Mouse (Mus musculus) midbrain, embryonic 13.5 days (tissue): ENCODE results near the gene BC028528. TPM values are rescaled to one million over a fixed set of nuclear protein-coding genes. Genes with fewer than 3 reads are reported as not detected.

Source experiments
- ATAC-seq: fragments of 200-750 bp; cut with Nextera tagmentation; 2 replicates; pipeline ENCODE4 v1.8.0; 2017; ENCODE audit warnings: mild to moderate bottlenecking, moderate TSS enrichment, moderate library complexity
- H3K27ac ChIP-seq: fragments of 300-500 bp; sonication (generic); 2 replicates; pipeline ENCODE4 v1.5.1; 2015; ENCODE audit warnings: inconsistent platforms, mild to moderate bottlenecking, moderate library complexity
- H3K27me3 ChIP-seq: fragments of 300-500 bp; sonication (generic); 2 replicates; pipeline ENCODE4 v1.6.1; 2015; ENCODE audit warnings: mild to moderate bottlenecking, inconsistent platforms
- H3K36me3 ChIP-seq: fragments of 300-500 bp; sonication (generic); 2 replicates; pipeline ENCODE4 v1.6.1; 2015; ENCODE audit warnings: mild to moderate bottlenecking, inconsistent platforms
- H3K4me1 ChIP-seq: fragments of 300-500 bp; sonication (generic); replicated peaks from 2 replicates; pipeline ENCODE4 v1.6.1; 2015; ENCODE audit warnings: inconsistent platforms
- H3K4me2 ChIP-seq: fragments of 300-500 bp; sonication (generic); replicated peaks from 2 replicates; pipeline ENCODE4 v1.6.1; 2015; ENCODE audit warnings: moderate library complexity, mild to moderate bottlenecking, inconsistent platforms
- H3K4me3 ChIP-seq: fragments of 300-500 bp; sonication (generic); replicated peaks from 2 replicates; pipeline ENCODE4 v1.5.1; 2015; ENCODE audit warnings: mild to moderate bottlenecking, inconsistent platforms
- H3K9ac ChIP-seq: fragments of 300-500 bp; sonication (generic); replicated peaks from 2 replicates; pipeline ENCODE4 v1.6.1; 2015; ENCODE audit warnings: mild to moderate bottlenecking, inconsistent platforms
- H3K9me3 ChIP-seq: fragments of 300-500 bp; sonication (generic); 2 replicates; pipeline ENCODE4 v1.6.1; 2016; ENCODE audit warnings: mild to moderate bottlenecking, inconsistent platforms
- WGBS: fragments of 180-500 bp; shearing (Covaris S2); methylation state at CpG from one replicate; pipeline ENCODE4 v1.1.7; 2015; 5-methylcytosine and 5-hydroxymethylcytosine counted together
- polyA plus RNA-seq: library from polyadenylated mRNA; unstranded; fragments of >200 nt; fragmentation: Nextera tagmentation; extraction: Ambion mirVana; gene quantifications from 2 replicates; pipeline ENCODE4 v1.2.1, GENCODE M21; 2015

The BC028528 gene
- 12.9 and 14.4 TPM in 2 replicates for polyA plus RNA-seq

GRCm38 (mm10) chr3:95891211-95892065, at the start of gene BC028528:
Gene BC028528, minus strand, starts transcription at chr3:95892005.
- Histone ChIP-seq H3K27ac (no peak within 1 kb of the TSS; the same call in 1 of the 2 replicates), H3K27me3 (0 out of 2 replicates have a peak, but pooled peaks cover 10% of the 10 kb centered on the region), H3K36me3 (no peaks in the 10 kb centered on the region), H3K4me1 (peaks cover 29% of the 10 kb centered on the region), H3K4me2 (no peak within 1 kb of the TSS), H3K9ac (peak within 1 kb of the TSS; percentile 30; the same call in 1 of the 2 replicates), H3K4me3 (no peak within 1 kb of the TSS), H3K9me3 (no peaks in the 10 kb centered on the region)
- 27% methylated on average over 12 of the region's 12 CpGs for WGBS
- ATAC-seq = no peak

DNA sequence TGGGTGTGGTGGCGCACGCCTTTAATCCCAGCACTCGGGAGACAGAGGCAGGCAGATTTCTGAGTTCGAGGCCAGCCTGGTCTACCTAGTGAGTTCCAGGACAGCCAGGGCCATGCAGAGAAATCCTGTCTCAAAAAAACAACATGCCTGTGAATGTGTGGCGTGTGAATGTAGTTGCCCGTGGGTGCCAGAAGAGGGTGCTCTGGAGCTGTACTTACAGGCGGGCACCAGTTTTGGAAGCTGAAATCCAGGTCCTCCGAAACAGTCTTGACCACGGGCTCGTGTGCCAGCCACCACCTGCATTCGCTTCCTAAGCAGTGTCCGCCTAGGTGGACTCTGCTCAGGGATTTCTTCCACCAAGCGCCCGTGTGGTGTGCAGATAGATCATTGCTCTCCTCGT, 47.0 kb upstream of the BC028528 start:
- Histone ChIP-seq H3K27me3 (no peaks in the 10 kb centered on the region), H3K36me3 (peaks cover 88% of the 10 kb centered on the region), H3K9me3 (no peaks in the 10 kb centered on the region), H3K4me1 (no peaks in the 10 kb centered on the region), H3K4me2 (no peak overlapping the region), H3K4me3 (no peak overlapping the region), H3K27ac (no peak overlapping the region), H3K9ac (no peak overlapping the region)
- ATAC-seq = no peak
- 94% methylated on average over 15 of the region's 15 CpGs for WGBS

GRCm38 (mm10) chr3:95938217-95938616, 46.4 kb upstream of the BC028528 start:
- H3K4me1 ChIP-seq = 0 out of 2 replicates have a peak, but pooled peaks cover 1% of the 10 kb centered on the region
- H3K9ac ChIP-seq = no peak overlapping the region
- no peak overlapping the region for H3K27ac ChIP-seq
- no peak overlapping the region for H3K4me2 ChIP-seq
- H3K36me3 ChIP-seq = peaks cover 91% of the 10 kb centered on the region
- no peaks in the 10 kb centered on the region for H3K9me3 ChIP-seq
- ATAC-seq = no peak
- WGBS = 96% methylated on average over 8 of the region's 8 CpGs
- H3K27me3 ChIP-seq = no peaks in the 10 kb centered on the region
- H3K4me3 ChIP-seq = no peak overlapping the region

DNA sequence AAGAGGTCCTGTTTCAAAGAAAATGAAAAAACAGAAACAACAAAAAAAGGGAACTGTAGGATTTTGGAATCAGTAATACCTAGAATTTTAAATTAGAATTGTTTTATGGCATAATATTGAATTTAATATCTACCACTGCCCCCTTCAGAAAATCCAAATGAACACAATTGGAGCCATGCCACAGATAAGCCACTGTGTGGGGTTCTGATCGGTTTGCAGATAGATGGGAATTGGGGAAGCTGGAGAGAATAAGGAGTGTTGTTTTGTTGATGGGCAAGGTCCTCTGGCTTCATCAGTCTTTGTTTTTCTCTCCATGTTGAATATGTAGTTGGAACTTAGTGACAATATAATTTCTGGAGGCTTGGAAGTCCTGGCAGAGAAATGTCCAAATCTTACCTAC, 42.6 kb upstream of the BC028528 start:
- H3K4me3 ChIP-seq = no peak overlapping the region
- WGBS = 93% methylated on average over 1 of the region's 1 CpGs
- no peak overlapping the region for H3K9ac ChIP-seq
- no peak for ATAC-seq
- no peaks in the 10 kb centered on the region for H3K27me3 ChIP-seq
- H3K4me1 ChIP-seq = peaks cover 29% of the 10 kb centered on the region
- no peak overlapping the region for H3K4me2 ChIP-seq
- peaks cover 56% of the 10 kb centered on the region for H3K36me3 ChIP-seq
- no peak overlapping the region for H3K27ac ChIP-seq
- H3K9me3 ChIP-seq = no peaks in the 10 kb centered on the region

GRCm38 (mm10) chr3:95933111-95933750, 41.4 kb upstream of the BC028528 start:
- Histone ChIP-seq H3K9me3 (no peaks in the 10 kb centered on the region), H3K9ac (no peak overlapping the region), H3K4me3 (no peak overlapping the region), H3K27me3 (no peaks in the 10 kb centered on the region), H3K36me3 (peaks cover 43% of the 10 kb centered on the region), H3K4me1 (peaks cover 32% of the 10 kb centered on the region), H3K4me2 (no peak overlapping the region), H3K27ac (no peak overlapping the region)
- WGBS = 93% methylated on average over 7 of the region's 7 CpGs
- no peak for ATAC-seq

DNA sequence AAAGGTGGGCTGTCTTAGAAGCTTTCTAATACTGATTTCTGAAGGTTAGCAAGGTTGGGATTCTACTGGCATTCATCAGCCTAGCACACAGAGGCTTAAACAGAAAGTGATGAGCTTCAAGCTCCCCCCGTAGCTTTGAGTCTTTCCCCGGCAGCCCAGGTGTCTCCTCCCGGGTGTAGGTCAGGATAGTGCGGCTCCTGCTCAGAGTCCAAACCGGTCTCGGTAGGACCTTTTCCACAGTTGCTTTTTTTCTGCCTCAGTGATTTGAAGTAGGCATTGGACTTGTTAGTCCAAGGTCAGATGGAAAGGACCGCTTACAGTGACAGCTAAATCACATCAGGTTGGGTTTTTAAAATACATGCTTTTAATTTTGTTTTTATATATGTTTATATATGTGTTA, 40.8 kb upstream of the BC028528 start:
- H3K27ac ChIP-seq = no peak overlapping the region
- H3K36me3 ChIP-seq = peaks cover 37% of the 10 kb centered on the region
- H3K9me3 ChIP-seq = no peaks in the 10 kb centered on the region
- H3K4me2 ChIP-seq = no peak overlapping the region
- H3K4me3 ChIP-seq = no peak overlapping the region
- H3K9ac ChIP-seq = no peak overlapping the region
- 91% methylated on average over 7 of the region's 7 CpGs for WGBS
- H3K4me1 ChIP-seq = peaks cover 32% of the 10 kb centered on the region
- no peak for ATAC-seq
- no peaks in the 10 kb centered on the region for H3K27me3 ChIP-seq

- no peak for ATAC-seq
- Histone ChIP-seq H3K27ac (no peak overlapping the region), H3K36me3 (peaks cover 33% of the 10 kb centered on the region), H3K27me3 (no peaks in the 10 kb centered on the region), H3K4me1 (peaks cover 32% of the 10 kb centered on the region), H3K9me3 (no peaks in the 10 kb centered on the region), H3K4me3 (no peak overlapping the region), H3K9ac (0 out of 2 replicates have a peak overlapping the region, but pooled peaks have one; percentile 4), H3K4me2 (no peak overlapping the region)
- WGBS = 75% methylated on average over 1 of the region's 1 CpGs
These were observed 40.4 kb upstream of the BC028528 start for GRCm38 (mm10) chr3:95932157-95932556.

DNA sequence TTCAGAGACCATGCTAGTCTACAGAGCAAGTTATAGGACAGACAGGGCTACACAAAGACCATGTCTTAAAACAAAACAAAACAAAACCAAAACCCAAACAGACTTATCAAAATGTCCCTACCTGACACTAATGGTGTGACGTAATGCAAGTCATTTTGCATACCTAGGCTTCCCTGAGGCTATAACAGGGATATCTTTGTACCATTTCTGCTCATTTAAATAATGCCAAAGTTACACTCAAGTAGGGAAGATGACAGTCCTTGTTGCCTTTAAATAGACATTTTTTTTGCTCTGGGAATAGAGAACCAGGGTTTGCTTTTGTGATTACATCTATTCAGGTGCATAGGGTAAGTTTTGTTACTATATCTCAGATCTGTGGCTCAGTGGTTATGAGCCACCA, 39.7 kb upstream of the BC028528 start:
- H3K9ac ChIP-seq = no peak overlapping the region
- H3K27me3 ChIP-seq = no peaks in the 10 kb centered on the region
- H3K27ac ChIP-seq = no peak overlapping the region
- ATAC-seq = no peak
- WGBS = 97% methylated on average over 1 of the region's 1 CpGs
- no peak overlapping the region for H3K4me3 ChIP-seq
- H3K9me3 ChIP-seq = no peaks in the 10 kb centered on the region
- peak overlapping the region; percentile 25; the same call in 1 of the 2 replicates for H3K4me2 ChIP-seq
- peaks cover 27% of the 10 kb centered on the region for H3K36me3 ChIP-seq
- peaks cover 32% of the 10 kb centered on the region for H3K4me1 ChIP-seq

DNA sequence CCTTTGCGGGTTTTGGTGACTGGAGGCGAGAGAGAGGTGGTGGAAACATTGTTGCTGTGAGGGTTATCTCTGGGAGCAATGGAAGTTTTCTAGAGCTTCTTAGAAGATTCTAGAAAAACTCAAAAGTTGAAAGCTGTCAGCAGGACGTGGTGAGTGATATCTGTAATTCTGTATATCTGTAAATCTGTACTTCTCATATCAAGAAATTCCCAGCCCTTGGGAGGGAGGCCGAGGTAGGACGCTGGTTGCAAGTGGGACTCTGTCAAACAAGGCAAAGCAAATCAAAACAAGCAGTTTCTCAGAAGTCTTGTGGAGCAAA, 38.6 kb upstream of the BC028528 start:
- Histone ChIP-seq H3K9ac (peak overlapping the region; percentile 89), H3K27ac (0 out of 2 replicates have a peak overlapping the region, but pooled peaks have one; percentile 83), H3K4me3 (peak overlapping the region; percentile 90), H3K36me3 (peaks cover 22% of the 10 kb centered on the region), H3K4me1 (peaks cover 32% of the 10 kb centered on the region), H3K4me2 (peak overlapping the region; percentile 73), H3K27me3 (no peaks in the 10 kb centered on the region), H3K9me3 (no peaks in the 10 kb centered on the region)
- ATAC-seq = no peak
- 5% methylated on average over 5 of the region's 5 CpGs for WGBS

DNA sequence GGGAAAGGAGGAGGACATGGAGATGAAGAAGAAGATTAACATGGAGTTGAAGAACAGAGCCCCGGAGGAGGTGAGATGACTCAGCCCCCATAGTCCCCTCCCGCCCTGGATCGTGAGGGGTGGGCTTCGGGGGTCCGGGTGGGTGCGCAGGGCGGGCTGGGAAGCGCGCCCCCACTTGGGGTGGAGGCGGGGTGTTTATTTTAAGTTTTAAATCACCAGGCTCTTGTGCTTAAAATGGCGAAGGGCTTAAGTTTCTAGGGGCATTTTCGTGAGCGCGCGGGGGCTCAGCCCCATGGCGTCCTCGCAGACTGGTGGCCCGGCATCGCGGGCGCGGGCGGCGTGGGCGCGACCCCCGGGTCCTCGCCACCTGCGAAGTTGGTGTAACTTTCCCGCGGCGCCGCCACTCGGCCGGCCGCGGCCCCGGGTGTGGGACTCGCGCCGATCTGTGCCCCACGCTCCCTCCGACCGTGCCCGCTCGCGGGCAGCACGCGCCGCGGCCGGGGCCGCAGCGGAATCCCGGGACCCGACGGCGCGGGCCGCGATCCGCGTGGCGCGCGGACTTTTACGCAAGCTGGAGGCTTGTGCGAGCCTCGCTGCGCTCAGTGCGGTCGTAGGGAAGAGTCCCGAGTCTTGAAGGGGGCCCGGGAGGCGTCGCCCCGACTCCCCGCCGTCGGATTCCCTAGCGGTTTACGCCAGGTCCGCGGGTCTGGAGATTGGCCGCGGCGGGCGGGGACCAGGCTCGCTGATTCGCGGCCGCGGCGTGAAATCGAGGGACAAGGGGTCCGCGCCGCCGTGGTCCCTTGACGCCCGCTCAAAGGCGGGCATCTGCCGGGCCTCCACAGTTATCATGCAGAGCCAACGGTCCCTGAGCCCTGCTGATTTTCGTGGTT, 38.0 kb upstream of the BC028528 start:
- peak; percentile 4; the same call in 1 of the 2 replicates for ATAC-seq
- peak overlapping the region; percentile 90 for H3K4me3 ChIP-seq
- under 1% methylated on average over 105 of the region's 105 CpGs for WGBS

DNA sequence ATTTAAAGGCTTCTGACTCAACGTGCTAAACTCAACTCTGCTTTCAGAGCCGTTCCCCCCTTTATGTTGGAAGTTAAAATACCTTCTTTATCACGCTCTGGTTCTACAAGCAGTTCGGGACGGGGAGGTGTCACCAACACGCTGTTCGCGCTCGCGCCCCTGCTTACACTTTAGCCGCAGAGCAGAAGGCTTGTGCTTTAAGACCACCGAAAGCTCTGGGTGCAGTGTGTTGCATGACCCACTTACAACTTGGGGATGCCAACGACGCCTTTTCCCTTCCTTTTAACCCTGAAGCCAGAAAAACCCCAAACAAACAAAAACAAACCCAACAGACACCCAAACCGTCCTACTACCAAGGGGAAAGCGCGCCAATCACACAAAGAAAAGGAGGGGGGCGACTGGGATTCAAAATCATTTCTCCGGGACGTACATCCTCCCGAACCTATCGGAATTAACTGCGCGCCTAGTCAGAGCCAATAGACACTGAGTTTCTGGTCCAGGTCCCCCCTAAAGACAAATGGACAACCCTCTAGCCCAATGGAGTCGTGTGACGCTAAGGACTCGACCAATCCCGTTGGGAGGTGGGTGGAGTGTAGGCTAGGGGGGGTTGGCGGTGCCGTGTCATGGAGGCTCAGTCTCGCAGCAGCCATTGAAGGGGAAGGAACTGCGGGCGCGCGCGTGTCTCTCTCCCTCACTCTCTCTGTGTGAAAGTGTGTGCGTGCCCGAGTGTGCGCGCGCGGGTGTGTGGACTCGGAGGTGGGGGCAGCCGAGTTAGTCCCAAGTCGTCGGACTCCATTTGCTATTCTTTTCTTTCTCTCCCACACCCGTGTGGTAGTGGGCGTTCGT, 37.1 kb upstream of the BC028528 start, which contains the start of gene Anp32e:
TSS of gene Anp32e (plus strand) at position 589 of the 846 bp plus-strand sequence.
- Histone ChIP-seq H3K27me3 (no peaks in the 10 kb centered on the region), H3K9me3 (no peaks in the 10 kb centered on the region), H3K27ac (peak within 1 kb of the TSS; percentile 83), H3K4me3 (peak within 1 kb of the TSS; percentile 90), H3K9ac (peak within 1 kb of the TSS; percentile 89), H3K4me1 (peaks cover 32% of the 10 kb centered on the region), H3K4me2 (peak within 1 kb of the TSS; percentile 73), H3K36me3 (peaks cover 7% of the 10 kb centered on the region)
- peak; percentile 100 for ATAC-seq
- WGBS = under 1% methylated on average over 49 of the region's 49 CpGs

More for the DNA sequence above, 38.0 kb upstream of the BC028528 start:
- H3K36me3 ChIP-seq = peaks cover 16% of the 10 kb centered on the region
- peak overlapping the region; percentile 83 for H3K27ac ChIP-seq
- peak overlapping the region; percentile 73 for H3K4me2 ChIP-seq
- H3K9me3 ChIP-seq = no peaks in the 10 kb centered on the region
- H3K4me1 ChIP-seq = peaks cover 32% of the 10 kb centered on the region
- no peaks in the 10 kb centered on the region for H3K27me3 ChIP-seq
- H3K9ac ChIP-seq = peak overlapping the region; percentile 89
